Mouse (Mus musculus) CD4-positive, CD25-positive, alpha-beta regulatory T cell (primary cell): ENCODE measurements around the gene Acnat1. TPM values are rescaled to one million over a fixed set of nuclear protein-coding genes. Genes with fewer than 3 reads are reported as not detected.

ENCODE experiments used
- polyA plus RNA-seq: library from polyadenylated mRNA; unstranded; fragments of 100-300 nt; shearing (Covaris generic); gene quantifications from one replicate; pipeline ENCODE4 v1.2.1, GENCODE M21; 2017

The Acnat1 gene
- not detected for polyA plus RNA-seq

DNA sequence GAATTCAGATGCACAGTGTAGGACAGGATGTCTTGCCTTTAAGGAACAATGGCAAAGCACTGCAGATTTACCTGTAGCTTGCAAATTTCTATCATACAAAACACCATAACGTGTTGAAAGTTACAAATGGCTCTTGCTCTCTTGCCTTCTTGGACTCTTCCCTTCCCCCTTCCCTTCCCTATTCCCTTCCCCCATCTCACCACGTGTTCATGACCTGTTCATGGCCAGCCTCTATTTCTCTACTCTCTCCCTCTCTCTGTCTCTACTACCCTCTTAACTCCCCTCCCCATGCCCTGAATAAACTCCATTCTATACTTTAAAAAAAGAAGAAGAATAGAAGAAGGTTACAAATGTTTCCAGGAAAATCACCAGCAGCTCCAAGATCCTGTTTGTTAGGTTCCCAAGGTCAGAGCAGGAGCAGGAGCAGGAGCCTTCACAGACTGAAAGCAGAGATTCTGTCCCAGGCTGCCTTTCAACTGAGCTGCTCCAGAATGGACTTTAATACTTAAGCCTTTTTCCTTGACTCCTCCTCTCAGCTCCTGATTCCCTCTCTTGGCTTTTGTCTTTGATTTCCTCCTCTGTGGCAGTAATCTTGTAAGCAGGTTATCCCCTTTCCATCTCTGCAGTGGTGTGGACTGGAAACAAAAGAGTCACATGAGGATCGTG, at the start of gene Acnat1:
Gene Acnat1 (minus strand): TSS at position 478 of the 666 bp plus-strand sequence.

GRCm38 (mm10) chr4:49520572-49521340, 47.0 kb upstream of the Acnat1 start, which contains the start of the genes Mrpl50 and Zfp189:
Gene Mrpl50, minus strand, starts transcription at chr4:49521093.
Gene Zfp189, plus strand, starts transcription at chr4:49521176.

GRCm38 (mm10) chr4:49506386-49506785, 32.7 kb upstream of the Acnat1 start, which contains the start of gene Baat:
Gene Baat, minus strand, starts transcription at chr4:49506557.

DNA sequence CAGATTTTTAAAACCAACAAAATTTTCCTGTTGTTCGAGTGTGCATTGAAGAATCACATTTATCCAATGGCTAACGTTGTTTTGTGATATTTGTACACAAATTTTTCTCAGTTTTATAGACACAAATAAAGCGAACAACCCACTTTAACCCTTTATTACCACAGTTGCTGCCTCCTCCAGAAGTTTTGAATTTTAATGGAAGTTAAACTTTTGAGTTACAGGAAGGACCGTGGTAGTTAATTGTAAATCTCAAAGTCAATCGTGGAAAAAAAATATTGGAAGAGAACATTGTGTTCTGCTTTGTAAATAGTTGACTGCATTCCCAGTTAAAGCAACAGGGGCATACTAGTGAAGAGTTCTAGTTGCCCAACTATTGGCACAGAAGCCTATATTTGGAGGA, 65.8 kb downstream of the Acnat1 start, which contains the start of gene Acnat2:
Gene Acnat2 (minus strand): TSS at position 195 of the 400 bp plus-strand sequence.

Other genes with a start within 250 kb of the Acnat1 start
- 0.28 TPM for gene Acnat2, start 65.8 kb downstream of the Acnat1 start, polyA plus RNA-seq
- gene Baat, start 32.6 kb upstream of the Acnat1 start, polyA plus RNA-seq, result not detected
- gene Mrpl50, start 47.2 kb upstream of the Acnat1 start, polyA plus RNA-seq, result 28.3 TPM
- gene Zfp189, start 47.3 kb upstream of the Acnat1 start, polyA plus RNA-seq, result 4.2 TPM
- gene Aldob, start 75.6 kb upstream of the Acnat1 start, polyA plus RNA-seq, result not detected
- gene Tmem246, start 124.0 kb upstream of the Acnat1 start, polyA plus RNA-seq, result not detected
- gene Rnf20, start 158.1 kb upstream of the Acnat1 start, polyA plus RNA-seq, result 51.2 TPM
- gene Ppp3r2, start 208.1 kb upstream of the Acnat1 start, polyA plus RNA-seq, result not detected